Mouse (Mus musculus) bone marrow, adult 2 months (tissue): ENCODE measurements around the gene Lypd6.

Experiments
- CTCF ChIP-seq: fragments of 200-500 bp; IDR thresholded peaks from 2 replicates; pipeline ENCODE4 v1.5.1; 2011; ENCODE audit warnings: low read length, control low read depth; ENCODE audit not compliant: control insufficient read depth, insufficient read depth
- POLR2A ChIP-seq: fragments of 200-500 bp; IDR thresholded peaks from 2 replicates; pipeline ENCODE4 v1.6.1; 2011; ENCODE audit warnings: low read depth, mild to moderate bottlenecking, control low read depth, low read length, borderline replicate concordance; ENCODE audit not compliant: control insufficient read depth

DNA sequence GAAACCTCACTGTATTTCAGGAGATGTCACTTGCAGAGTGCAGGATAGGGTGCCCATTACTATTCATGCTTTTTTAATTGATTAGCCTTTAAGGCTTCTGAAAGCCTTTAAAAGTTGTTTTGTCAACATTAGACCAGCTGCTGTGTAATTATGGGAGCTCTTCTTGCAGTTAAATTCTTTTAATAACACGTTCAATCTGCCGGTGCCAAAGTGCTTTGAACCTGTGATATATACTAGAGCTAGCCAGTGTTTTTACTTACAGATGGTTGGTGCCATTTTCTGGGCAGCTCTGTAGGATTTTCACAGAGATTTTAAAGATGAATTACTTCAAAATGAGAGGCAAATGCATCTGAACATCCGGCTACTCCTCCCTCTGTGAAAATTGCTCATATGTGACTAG, 21.5 kb downstream of the Lypd6 start:
- TF ChIP-seq CTCF (no peak), POLR2A (no peak)
